Mouse (Mus musculus) embryonic facial prominence, embryonic 10.5 days (tissue): ENCODE measurements at regions not wholly inside any gene's neighbourhood (a gene's known extent, or its start where the extent isn't known, plus 50 kb on each side); places are given as distances from the start of the nearest gene placed in this dataset.
"Not testable (repeated sequence)": the region's sequence is repeated elsewhere in the genome, so short reads cannot be mapped to it uniquely, and the experiment has no call there.

Source experiments
- DNase-seq: peaks from one replicate; pipeline ENCODE4 v3.0.0-alpha.2; 2017; ENCODE audit warnings: low spot score
- H3K27ac ChIP-seq: fragments of 300-500 bp; sonication (generic); replicated peaks from 2 replicates; pipeline ENCODE4 v1.5.1; 2016; ENCODE audit warnings: mild to moderate bottlenecking
- H3K27me3 ChIP-seq: fragments of 300-500 bp; sonication (generic); replicated peaks from 2 replicates; pipeline ENCODE4 v1.6.1; 2016; ENCODE audit warnings: low read depth, mild to moderate bottlenecking; ENCODE audit not compliant: poor library complexity, severe bottlenecking
- H3K36me3 ChIP-seq: fragments of 300-500 bp; sonication (generic); replicated peaks from 2 replicates; pipeline ENCODE4 v1.6.1; 2016; ENCODE audit warnings: mild to moderate bottlenecking, moderate library complexity
- H3K4me1 ChIP-seq: fragments of 300-500 bp; sonication (generic); 2 replicates; pipeline ENCODE4 v1.6.1; 2016
- H3K4me3 ChIP-seq: fragments of 300-500 bp; sonication (generic); 2 replicates; pipeline ENCODE4 v1.5.1; 2016; ENCODE audit warnings: mild to moderate bottlenecking, moderate library complexity
- H3K9me3 ChIP-seq: fragments of 300-500 bp; sonication (generic); 2 replicates; pipeline ENCODE4 v1.6.1; 2016; ENCODE audit warnings: mild to moderate bottlenecking
- WGBS: fragments of 180-500 bp; shearing (Covaris S2); methylation state at CpG from one replicate; pipeline ENCODE4 v1.1.7; 2016; 5-methylcytosine and 5-hydroxymethylcytosine counted together

DNA sequence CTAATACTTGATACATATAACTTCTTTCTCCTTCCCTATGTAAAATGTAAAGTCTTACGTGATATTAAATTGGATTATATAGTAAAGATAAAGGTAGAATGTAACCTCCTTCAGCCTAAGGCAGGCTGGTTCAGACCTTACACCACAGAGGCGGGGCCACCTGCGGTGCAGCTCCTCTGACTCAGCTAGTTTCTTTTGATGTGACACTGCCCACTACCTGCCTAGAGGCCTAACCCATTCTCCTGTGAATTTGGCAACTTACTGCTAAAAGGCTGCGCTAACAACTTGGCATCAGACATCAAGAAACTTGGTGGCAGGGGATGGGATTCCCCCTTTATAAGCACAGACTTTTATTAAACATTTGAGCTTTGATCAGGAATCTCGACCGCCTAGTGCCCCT is 74.5 kb downstream of the Aasdhppt start:
- no peaks in the 10 kb centered on the region for H3K27me3 ChIP-seq
- H3K27ac ChIP-seq, result no peak overlapping the region
- no peaks in the 10 kb centered on the region for H3K36me3 ChIP-seq
- no peak for DNase-seq
- 62% methylated on average over 6 of the region's 6 CpGs for WGBS
- no peak overlapping the region for H3K4me3 ChIP-seq
- H3K9me3 ChIP-seq, result no peaks in the 10 kb centered on the region
- H3K4me1 ChIP-seq, result no peaks in the 10 kb centered on the region

DNA sequence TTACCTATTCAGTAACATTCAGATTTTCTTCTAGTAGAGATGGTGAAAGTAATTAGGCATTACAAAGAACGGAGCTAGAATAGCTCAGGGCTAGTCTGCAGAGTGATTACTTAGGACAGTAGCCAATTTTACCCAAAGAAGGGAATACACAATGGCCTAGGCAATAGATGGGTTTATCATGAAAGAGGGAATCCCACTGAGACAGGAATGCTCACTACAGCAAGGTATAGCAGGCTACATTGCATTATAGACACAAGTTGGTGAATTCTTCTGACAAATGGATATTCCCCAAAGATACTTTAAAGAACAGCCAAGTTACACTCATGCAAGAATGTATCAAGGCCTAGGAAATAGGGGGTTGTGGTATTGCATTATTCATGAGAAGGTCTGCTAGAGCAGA is 94.7 kb downstream of the Aasdhppt start:
- 85% methylated on average over 1 of the region's 1 CpGs for WGBS
- not testable (repeated sequence) for H3K27me3 ChIP-seq, H3K4me1 ChIP-seq, H3K4me3 ChIP-seq, H3K27ac ChIP-seq, H3K36me3 ChIP-seq, DNase-seq, H3K9me3 ChIP-seq

DNA sequence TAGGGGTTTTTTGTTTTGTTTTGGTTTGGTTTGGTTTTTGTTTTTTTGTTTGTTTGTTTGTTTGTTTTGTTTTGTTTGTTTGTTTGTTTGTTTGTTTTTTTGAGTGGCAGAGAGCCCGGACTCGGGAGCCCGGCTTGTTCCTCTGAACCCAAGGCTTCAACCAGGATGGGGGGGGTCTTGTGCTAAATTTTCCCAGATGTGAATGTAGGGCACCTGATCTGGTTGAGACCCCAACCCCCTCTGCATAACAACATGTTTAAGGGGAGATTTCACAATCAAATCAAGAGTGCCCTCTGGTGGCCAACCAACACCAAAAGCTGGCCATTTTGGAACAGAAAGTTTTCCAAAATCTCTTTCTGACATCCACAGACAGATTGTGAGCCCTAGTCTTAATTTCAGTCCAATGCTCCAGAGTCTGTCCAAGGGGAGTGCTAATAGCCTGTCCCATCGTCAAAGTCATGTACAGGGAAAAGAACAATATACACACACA is 99.2 kb downstream of the Aasdhppt start:
- no peaks in the 10 kb centered on the region for H3K27me3 ChIP-seq
- H3K27ac ChIP-seq, result no peak overlapping the region
- DNase-seq, result peak; percentile 15
- H3K36me3 ChIP-seq, result no peaks in the 10 kb centered on the region
- H3K4me1 ChIP-seq, result no peaks in the 10 kb centered on the region
- WGBS, result 90% methylated on average over 4 of the region's 4 CpGs
- no peak overlapping the region for H3K4me3 ChIP-seq
- 0 out of 2 replicates have a peak, but pooled peaks cover 6% of the 10 kb centered on the region for H3K9me3 ChIP-seq

DNA sequence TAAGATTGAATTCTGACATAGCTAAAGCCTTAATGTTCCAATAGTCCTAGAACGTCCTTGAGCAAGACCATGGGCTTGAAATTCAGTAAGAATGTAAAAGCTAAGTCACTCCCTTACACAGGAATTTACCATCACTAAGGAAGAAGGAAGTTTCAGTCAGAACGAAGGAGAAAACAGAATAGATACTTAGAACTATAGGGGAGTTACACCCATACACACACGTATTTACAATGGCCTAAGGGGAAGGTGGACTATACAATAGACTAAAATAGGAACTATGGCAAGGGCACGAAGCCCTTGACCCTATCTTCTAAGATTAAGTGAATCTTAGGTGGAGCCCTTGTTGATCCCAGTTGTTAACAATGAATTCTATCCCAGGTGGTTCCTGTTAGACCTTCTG is 116.5 kb downstream of the Aasdhppt start:
- H3K9me3 ChIP-seq, H3K36me3 ChIP-seq, H3K27me3 ChIP-seq, H3K27ac ChIP-seq, H3K4me3 ChIP-seq, H3K4me1 ChIP-seq, DNase-seq: not testable (repeated sequence)
- 85% methylated on average over 4 of the region's 4 CpGs for WGBS

DNA sequence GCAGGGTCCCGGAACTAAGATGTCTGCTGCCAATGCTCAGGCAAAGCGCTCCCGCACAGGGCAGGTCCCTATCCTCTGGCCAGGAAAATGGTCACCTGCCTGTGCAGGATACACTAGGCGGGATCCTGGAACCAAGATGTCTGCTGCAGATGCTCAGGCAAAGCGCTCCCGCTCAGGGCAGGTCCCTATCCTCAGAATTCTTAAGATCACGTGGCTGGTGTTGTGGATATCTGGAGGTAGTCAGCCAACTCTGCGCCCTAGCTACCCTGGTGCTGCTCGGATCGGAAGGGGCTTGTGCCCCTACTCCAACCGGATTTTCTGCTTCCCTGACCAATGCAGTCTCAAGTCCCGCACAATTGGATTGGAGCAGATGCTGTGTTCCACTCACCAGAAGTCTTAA is 153.3 kb downstream of the Aasdhppt start:
- not testable (repeated sequence) for H3K9me3 ChIP-seq, H3K4me3 ChIP-seq, H3K27me3 ChIP-seq, H3K4me1 ChIP-seq, H3K36me3 ChIP-seq, H3K27ac ChIP-seq, DNase-seq
- WGBS, result 92% methylated on average over 12 of the region's 12 CpGs

DNA sequence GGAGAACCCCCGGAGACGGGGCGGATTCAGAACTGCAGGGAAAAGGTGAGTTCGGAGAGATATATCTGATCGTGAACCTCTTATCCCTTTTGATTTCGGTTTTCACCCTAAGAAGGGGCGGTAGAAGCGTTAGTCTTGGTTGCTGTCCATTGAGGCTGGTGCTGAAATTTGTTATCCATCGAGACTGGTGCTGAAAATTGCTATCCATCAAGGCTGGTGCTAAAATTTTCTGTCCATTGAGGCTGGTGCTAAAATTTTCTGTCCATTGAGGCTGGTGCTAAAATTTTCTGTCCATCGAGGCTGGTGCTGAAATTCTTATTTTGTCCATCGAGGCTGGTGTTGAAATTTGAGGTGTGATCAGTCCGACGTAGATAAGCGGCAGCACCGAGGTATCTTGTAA is 170.4 kb downstream of the Aasdhppt start:
- H3K9me3 ChIP-seq, H3K4me1 ChIP-seq, H3K27me3 ChIP-seq, DNase-seq, H3K4me3 ChIP-seq, H3K27ac ChIP-seq, H3K36me3 ChIP-seq: not testable (repeated sequence)
- 61% methylated on average over 15 of the region's 15 CpGs for WGBS

DNA sequence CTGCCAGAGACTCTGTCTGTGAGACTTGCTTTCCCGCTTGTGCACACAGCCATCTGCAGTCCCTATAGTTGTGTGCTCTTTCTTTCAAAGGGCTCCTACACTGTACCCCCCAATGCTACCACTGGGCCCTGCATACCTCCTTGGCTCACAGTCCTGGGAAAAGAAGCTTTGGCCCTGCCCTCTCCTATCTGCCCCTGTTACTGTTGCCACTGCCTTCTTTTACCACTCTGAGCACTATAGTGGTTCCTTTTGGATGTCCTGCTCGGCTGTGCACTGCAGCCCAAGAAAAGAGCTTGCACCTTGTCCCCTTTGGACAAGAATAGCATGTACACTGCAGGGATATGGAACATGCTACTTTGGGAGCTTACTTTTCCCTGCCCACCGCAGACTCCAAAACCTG is 216.8 kb downstream of the Aasdhppt start:
- WGBS, result 88% methylated on average over 3 of the region's 3 CpGs
- H3K4me3 ChIP-seq, result no peak overlapping the region
- no peaks in the 10 kb centered on the region for H3K27me3 ChIP-seq
- H3K4me1 ChIP-seq, result no peaks in the 10 kb centered on the region
- no peak overlapping the region for H3K27ac ChIP-seq
- no peak for DNase-seq
- H3K9me3 ChIP-seq, result no peaks in the 10 kb centered on the region
- no peaks in the 10 kb centered on the region for H3K36me3 ChIP-seq

DNA sequence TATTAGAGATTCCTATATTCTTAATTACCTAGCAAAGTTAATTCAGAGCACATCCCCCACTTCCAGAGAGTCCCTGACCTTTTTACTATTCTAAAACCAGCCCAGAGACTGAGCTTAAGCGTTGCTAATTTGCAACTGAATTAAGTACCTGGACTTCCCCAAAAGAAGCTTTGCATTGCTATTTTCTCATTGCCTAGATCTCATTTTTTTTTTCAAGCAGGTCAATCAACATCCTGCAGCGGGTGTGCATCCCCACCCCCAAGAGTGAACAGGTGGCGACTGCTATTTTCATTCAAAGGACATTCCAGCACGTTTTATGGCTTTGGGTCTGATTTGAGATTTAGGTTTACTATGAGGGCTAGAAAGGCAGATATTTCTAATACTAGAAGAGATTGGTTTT is 226.6 kb downstream of the Aasdhppt start:
- 68% methylated on average over 4 of the region's 4 CpGs for WGBS

DNA sequence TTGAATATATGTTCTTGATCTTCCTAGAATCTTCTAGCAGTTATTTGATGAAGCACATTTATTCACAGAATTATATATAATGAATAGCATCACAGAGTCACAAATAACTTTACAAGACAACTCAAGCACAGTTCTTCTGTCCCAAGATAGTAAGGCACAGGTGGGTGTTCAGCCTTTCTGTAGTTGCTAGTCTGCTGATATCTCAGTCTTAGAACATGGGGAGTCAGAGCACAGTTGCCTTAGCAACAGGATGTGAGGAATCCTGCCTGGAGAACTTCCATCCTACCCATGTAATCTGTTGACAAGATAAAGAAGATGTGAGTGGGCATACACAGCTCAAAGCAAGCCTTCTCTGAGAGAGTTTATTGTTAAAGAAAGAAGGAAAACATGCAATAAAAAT is 248.2 kb downstream of the Aasdhppt start:
- no peaks in the 10 kb centered on the region for H3K4me1 ChIP-seq
- H3K9me3 ChIP-seq, result no peaks in the 10 kb centered on the region
- no peak for DNase-seq
- no peak overlapping the region for H3K4me3 ChIP-seq
- H3K27me3 ChIP-seq, result no peaks in the 10 kb centered on the region
- no peak overlapping the region for H3K27ac ChIP-seq
- no peaks in the 10 kb centered on the region for H3K36me3 ChIP-seq

More for the DNA sequence above, 226.6 kb downstream of the Aasdhppt start:
- H3K4me1 ChIP-seq, H3K27me3 ChIP-seq, H3K36me3 ChIP-seq, DNase-seq, H3K27ac ChIP-seq, H3K4me3 ChIP-seq, H3K9me3 ChIP-seq: not testable (repeated sequence)

DNA sequence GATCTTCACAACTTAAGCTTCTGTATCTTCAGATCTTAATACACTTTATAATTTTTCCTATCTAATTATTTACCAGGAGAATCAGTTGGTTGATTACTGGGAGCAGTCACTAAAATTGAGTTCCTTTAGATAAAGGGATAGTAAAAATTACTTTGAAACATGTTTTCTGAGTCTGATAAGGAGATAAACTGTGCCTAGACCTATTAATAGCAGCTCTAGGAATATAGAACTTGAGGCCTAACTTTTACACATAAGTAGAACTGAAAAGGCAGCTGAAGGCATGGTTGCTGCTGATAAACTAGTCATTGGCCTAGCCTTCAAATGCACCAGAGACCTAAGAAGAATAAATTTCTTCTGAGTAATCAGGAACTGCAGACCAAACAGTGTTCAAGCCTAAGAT is 260.5 kb downstream of the Aasdhppt start:
- no peaks in the 10 kb centered on the region for H3K9me3 ChIP-seq
- no peak overlapping the region for H3K4me3 ChIP-seq
- no peaks in the 10 kb centered on the region for H3K36me3 ChIP-seq
- H3K27ac ChIP-seq, result no peak overlapping the region
- H3K4me1 ChIP-seq, result no peaks in the 10 kb centered on the region
- no peaks in the 10 kb centered on the region for H3K27me3 ChIP-seq
- DNase-seq, result no peak

DNA sequence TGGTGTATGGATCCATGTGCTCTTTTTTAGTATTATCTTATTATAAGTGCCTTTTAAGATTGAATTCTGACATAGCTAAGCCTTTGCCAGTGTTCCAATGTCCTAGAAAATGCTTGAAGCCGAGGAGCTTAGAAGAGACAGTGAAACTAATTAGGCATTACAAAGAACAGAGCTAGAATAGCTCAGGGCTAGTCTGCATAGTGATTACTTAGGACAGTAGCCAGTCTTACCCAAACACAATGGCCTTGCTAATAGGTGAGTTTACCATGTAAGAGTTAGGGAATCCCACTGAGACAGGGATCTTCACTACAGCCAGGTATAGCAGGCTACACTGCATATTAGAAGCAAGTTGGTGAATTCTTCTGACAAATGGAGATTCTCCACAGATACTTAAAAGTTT is 261.6 kb downstream of the Aasdhppt start:
- H3K27me3 ChIP-seq, H3K27ac ChIP-seq, H3K36me3 ChIP-seq, H3K9me3 ChIP-seq, H3K4me1 ChIP-seq, DNase-seq, H3K4me3 ChIP-seq: not testable (repeated sequence)
- WGBS, result 29% methylated on average over 1 of the region's 1 CpGs

DNA sequence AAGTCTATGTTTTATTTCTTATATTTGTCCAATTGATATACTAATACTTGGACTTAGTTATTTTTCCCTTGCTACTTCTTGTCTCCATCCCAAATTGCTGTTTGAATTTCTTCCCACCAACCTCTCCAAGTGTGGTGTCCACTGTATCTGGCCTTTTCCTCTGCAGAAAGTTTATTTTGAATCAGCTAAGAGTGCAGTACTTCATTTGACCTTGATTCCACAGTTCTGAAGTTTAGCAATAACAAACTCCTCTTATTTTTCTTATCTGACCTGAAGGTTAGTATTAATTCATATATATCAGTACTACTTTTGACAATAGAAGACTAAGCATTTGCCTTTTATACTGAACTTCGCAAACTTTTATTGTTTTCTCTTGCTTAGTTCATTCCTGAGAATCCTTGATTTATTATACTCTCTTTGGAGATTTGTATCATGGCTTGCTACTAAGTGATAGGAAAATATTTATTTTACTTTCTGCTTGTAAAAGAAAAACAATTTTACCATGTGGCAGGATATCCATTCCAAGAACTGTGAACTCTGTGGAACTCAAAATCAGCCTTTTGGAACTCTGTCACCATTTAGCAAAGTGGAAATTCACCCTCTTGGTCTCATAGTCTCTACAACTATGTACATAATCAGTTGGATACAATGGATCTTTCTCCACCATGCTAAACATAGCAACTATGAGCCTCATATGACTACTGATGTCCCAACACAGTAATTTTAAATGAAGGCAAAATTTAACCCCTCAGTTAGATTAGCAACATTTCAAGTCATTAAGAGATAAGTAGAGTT is 268.2 kb downstream of the Aasdhppt start:
- Histone ChIP-seq H3K4me3 (no peak overlapping the region), H3K36me3 (no peaks in the 10 kb centered on the region), H3K4me1 (no peaks in the 10 kb centered on the region), H3K27me3 (no peaks in the 10 kb centered on the region), H3K9me3 (no peaks in the 10 kb centered on the region), H3K27ac (no peak overlapping the region)
- no peak for DNase-seq
- 89% methylated on average over 1 of the region's 1 CpGs for WGBS

DNA sequence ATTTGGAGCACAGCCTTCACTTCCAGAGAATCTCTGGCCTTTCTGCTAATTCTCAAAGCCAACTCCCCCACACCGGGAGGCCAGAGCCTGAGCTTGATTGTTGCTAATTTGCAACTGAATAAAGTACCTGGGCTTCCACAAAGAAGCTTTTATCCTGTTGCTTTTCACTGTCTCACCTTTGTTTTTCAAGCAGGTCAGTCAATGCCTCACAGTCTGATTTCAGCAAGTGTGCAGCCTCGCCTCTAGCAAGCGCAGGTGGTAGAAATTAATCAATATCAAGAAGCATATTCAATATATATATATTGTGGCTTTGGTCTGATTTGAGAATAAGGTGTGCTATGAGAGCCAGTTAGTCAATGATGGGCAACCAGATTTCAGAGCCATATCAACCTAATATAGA is 282.1 kb downstream of the Aasdhppt start:
- not testable (repeated sequence) for DNase-seq, H3K4me3 ChIP-seq, H3K36me3 ChIP-seq, H3K4me1 ChIP-seq, H3K27me3 ChIP-seq, H3K27ac ChIP-seq
- peaks cover 17% of the 10 kb centered on the region for H3K9me3 ChIP-seq
- 87% methylated on average over 3 of the region's 3 CpGs for WGBS
